Mouse (Mus musculus) mammary gland, adult 2 months (tissue): ENCODE measurements around the gene D130043K22Rik. TPM values are rescaled to one million over a fixed set of nuclear protein-coding genes. Genes with fewer than 3 reads are reported as not detected.

Source experiments
- polyA plus RNA-seq: library from polyadenylated mRNA; depleted of rRNA; stranded (reverse); fragments of >200 nt; gene quantifications from 2 replicates; pipeline ENCODE4 v1.2.3, GENCODE M21; 2012; ENCODE audit warnings: low replicate concordance; rRNA removed

The D130043K22Rik gene
- polyA plus RNA-seq: 0.02 TPM in 1 of 2 replicates, not detected in the other

GRCm38 (mm10) chr13:24844983-24845955, at the start of gene D130043K22Rik:
Gene D130043K22Rik, plus strand, starts transcription at chr13:24845135.

GRCm38 (mm10) chr13:24801308-24801921, 43.5 kb upstream of the D130043K22Rik start, which contains the start of gene BC005537:
Gene BC005537, plus strand, starts transcription at chr13:24801657.

GRCm38 (mm10) chr13:24831353-24832130, 13.4 kb upstream of the D130043K22Rik start, which contains the start of the genes Acot13 and Tdp2:
Gene Acot13, minus strand, starts transcription at chr13:24831540.
Gene Tdp2, plus strand, starts transcription at chr13:24831679.

GRCm38 (mm10) chr13:24937108-24937838, 92.3 kb downstream of the D130043K22Rik start, which contains the start of gene Aldh5a1:
Gene Aldh5a1, minus strand, starts transcription at chr13:24937661.

GRCm38 (mm10) chr13:24942512-24943282, 97.8 kb downstream of the D130043K22Rik start, which contains the start of gene Gpld1:
Gene Gpld1, plus strand, starts transcription at chr13:24943152.

Other genes with a start within 250 kb of the D130043K22Rik start
- not detected in 2 replicates for gene Armh2, start 103.9 kb upstream of the D130043K22Rik start, polyA plus RNA-seq
- gene Gmnn, start 83.2 kb upstream of the D130043K22Rik start, polyA plus RNA-seq: 0.99 and 2.4 TPM in 2 replicates
- gene BC005537, start 43.5 kb upstream of the D130043K22Rik start, polyA plus RNA-seq: 32.9 and 35.8 TPM in 2 replicates
- gene Acot13, start 13.6 kb upstream of the D130043K22Rik start, polyA plus RNA-seq: 38.7 and 80.1 TPM in 2 replicates
- 10.8 and 13.5 TPM in 2 replicates for gene Tdp2, start 13.5 kb upstream of the D130043K22Rik start, polyA plus RNA-seq
- 4.6 and 7.9 TPM in 2 replicates for gene Aldh5a1, start 92.5 kb downstream of the D130043K22Rik start, polyA plus RNA-seq
- gene Gpld1, start 98.0 kb downstream of the D130043K22Rik start, polyA plus RNA-seq: 1.9 and 2.3 TPM in 2 replicates
- gene Mrs2, start 175.2 kb downstream of the D130043K22Rik start, polyA plus RNA-seq: 19.4 and 29.1 TPM in 2 replicates
- gene Dcdc2a, start 210.9 kb downstream of the D130043K22Rik start, polyA plus RNA-seq: not detected in 2 replicates